Mouse (Mus musculus) ES-E14 (cell line): ENCODE data around the gene Dr1. TPM values are rescaled to one million over a fixed set of nuclear protein-coding genes. Genes with fewer than 3 reads are reported as not detected.
"Not testable (repeated sequence)": the region's sequence is repeated elsewhere in the genome, so short reads cannot be mapped to it uniquely, and the experiment has no call there.

Source experiments
- DNase-seq: peaks from one replicate; pipeline ENCODE4 v3.0.0-alpha.2; 2013; ENCODE audit warnings: low read depth, low spot score
- H3K27ac ChIP-seq: 2 replicates; pipeline ENCODE4 v1.5.1; 2012; ENCODE audit warnings: low read depth, mild to moderate bottlenecking, low read length, moderate library complexity, mixed read lengths; ENCODE audit not compliant: poor library complexity, insufficient read depth, severe bottlenecking
- H3K36me3 ChIP-seq: 2 replicates; pipeline ENCODE4 v1.6.1; 2012; ENCODE audit warnings: mild to moderate bottlenecking, low read length, moderate library complexity, mixed read lengths; ENCODE audit not compliant: control insufficient read depth, poor library complexity, insufficient read depth, severe bottlenecking
- H3K4me1 ChIP-seq, 2 experiments: fragments of 150-350 bp in 1 of 2; sonication (generic) in 1 of 2; 2 replicates each; pipeline ENCODE4 v1.6.1; 2012; ENCODE audit warnings: low read length in 2 of 2, mild to moderate bottlenecking in 1 of 2, mixed read lengths in 1 of 2; ENCODE audit not compliant: control insufficient read depth in 2 of 2, insufficient read depth in 2 of 2, poor library complexity in 1 of 2
- H3K4me3 ChIP-seq, 2 experiments: fragments of 150-350 bp in 1 of 2; sonication (generic) in 1 of 2; 2 replicates each; pipeline ENCODE4 v1.5.1; 2012; ENCODE audit warnings: low read length in 2 of 2, low read depth in 1 of 2, mild to moderate bottlenecking in 1 of 2, mixed read lengths in 1 of 2; ENCODE audit not compliant: insufficient read depth in 1 of 2, poor library complexity in 1 of 2, severe bottlenecking in 1 of 2
- H3K9ac ChIP-seq: 2 replicates; pipeline ENCODE4 v1.6.1; 2012; ENCODE audit warnings: low read depth, mild to moderate bottlenecking, low read length, mixed read lengths; ENCODE audit not compliant: poor library complexity, insufficient read depth, severe bottlenecking
- H3K9me3 ChIP-seq: fragments of 150-350 bp; sonication (generic); 2 replicates; pipeline ENCODE4 v1.6.1; 2012; ENCODE audit warnings: low read depth, mild to moderate bottlenecking, low read length; ENCODE audit not compliant: control insufficient read depth, insufficient read depth
- CHD2 ChIP-seq: IDR thresholded peaks from 2 replicates; pipeline ENCODE4 v1.6.1; 2014; ENCODE audit warnings: mild to moderate bottlenecking, low read depth, low read length, inconsistent platforms
- HCFC1 ChIP-seq: IDR thresholded peaks from 2 replicates; pipeline ENCODE4 v1.6.1; 2012; ENCODE audit warnings: low read length, inconsistent platforms, borderline replicate concordance; ENCODE audit not compliant: insufficient read depth
- MAFK ChIP-seq: IDR thresholded peaks from 2 replicates; pipeline ENCODE4 v1.6.1; 2014; ENCODE audit warnings: mild to moderate bottlenecking, low read depth, low read length, inconsistent platforms; ENCODE audit not compliant: insufficient read depth
- ZC3H11A ChIP-seq: IDR thresholded peaks from 2 replicates; pipeline ENCODE4 v1.6.1; 2012; ENCODE audit warnings: low read depth, mild to moderate bottlenecking, inconsistent platforms, low read length, borderline replicate concordance
- ZNF384 ChIP-seq: IDR thresholded peaks from 2 replicates; pipeline ENCODE4 v1.6.1; 2012; ENCODE audit warnings: low read depth, low read length, inconsistent platforms
- in situ Hi-C, 2 experiments: fragments of 600-800 bp; cut with MboI; formaldehyde crosslinking; loops; one replicate each; pipeline ENCODE4 v1.15.1; 2025; ENCODE audit warnings: low sequenced_read_pairs in 2 of 2, inconsistent platforms in 1 of 2; ENCODE audit not compliant: unreplicated experiment in 2 of 2
- total RNA-seq: library from RNA; depleted of rRNA; stranded (reverse); fragments of 300-350 nt; gene quantifications from 2 replicates; pipeline ENCODE4 v1.2.3, GENCODE M21; 2012

The Dr1 gene
- total RNA-seq, 1 experiment = 22.8 TPM

GRCm38 (mm10) chr5:108255259-108255658, 13.4 kb upstream of the Dr1 start:
- H3K4me1 ChIP-seq = no peaks in the 10 kb centered on the region
- in situ Hi-C loops = no loop called here
- no peak overlapping the region for H3K9ac ChIP-seq
- DNase-seq = no peak
- H3K9me3 ChIP-seq = no peaks in the 10 kb centered on the region
- TF ChIP-seq HCFC1 (no peak), ZC3H11A (no peak), MAFK (no peak), CHD2 (no peak), ZNF384 (no peak)
- H3K4me3 ChIP-seq = no peak overlapping the region
- no peak overlapping the region for H3K27ac ChIP-seq
- no peaks in the 10 kb centered on the region for H3K36me3 ChIP-seq

DNA sequence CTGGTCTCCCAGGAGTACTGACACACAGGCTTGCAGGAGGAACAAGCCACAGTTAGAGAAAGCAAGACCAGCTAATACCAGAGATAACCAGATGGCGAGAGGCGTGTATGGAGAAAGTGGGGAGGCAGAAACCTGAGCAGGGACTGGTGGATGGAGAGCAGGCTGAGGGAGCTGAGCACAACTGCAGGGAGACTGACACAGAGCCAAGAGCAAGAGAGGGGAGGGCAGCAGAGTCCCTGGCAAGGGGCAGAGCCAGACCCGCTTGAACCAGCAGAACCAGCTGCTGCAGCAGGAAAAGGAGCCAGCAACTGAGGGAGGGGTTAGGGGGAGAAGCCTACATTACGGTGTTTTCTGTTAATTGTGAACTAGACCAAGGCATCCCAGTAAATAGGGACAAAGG, 6.0 kb upstream of the Dr1 start:
- in situ Hi-C loops = no loop called here
- H3K36me3 ChIP-seq = no peaks in the 10 kb centered on the region
- 0 out of 2 replicates have a peak overlapping the region, but pooled peaks have one; percentile 14 for H3K9ac ChIP-seq
- DNase-seq = peak; percentile 47
- H3K27ac ChIP-seq = no peak overlapping the region
- peaks cover 0 to 2% of the 10 kb centered on the region in 2 experiments; a peak in 1 of 4 replicates for H3K4me1 ChIP-seq
- no peak for TF ChIP-seq MAFK
- no peak for TF ChIP-seq CHD2
- no peak for TF ChIP-seq ZNF384
- no peak for TF ChIP-seq HCFC1
- no peak for TF ChIP-seq ZC3H11A
- peak overlapping the region in 1 of 2 experiments; percentile 64; a peak in 2 of 4 replicates for H3K4me3 ChIP-seq
- H3K9me3 ChIP-seq = no peaks in the 10 kb centered on the region

DNA sequence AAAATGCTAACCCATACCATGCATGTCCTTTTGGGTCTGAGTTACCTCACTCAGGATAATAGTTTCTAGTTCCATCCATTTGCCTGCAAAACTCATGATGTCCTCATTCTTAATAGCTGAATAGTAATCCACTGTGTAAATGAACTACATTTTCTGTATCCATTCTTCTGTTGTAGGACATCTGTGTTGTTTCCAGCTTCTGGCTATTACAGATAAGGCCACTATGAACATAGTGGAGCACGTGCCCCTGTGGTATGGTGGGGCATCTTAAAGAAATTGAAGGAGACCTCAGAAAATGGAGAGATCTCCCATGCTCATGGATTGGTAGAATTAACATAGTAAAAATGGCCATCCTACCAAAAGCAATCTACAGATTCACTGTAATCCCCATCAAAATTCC, 4.9 kb upstream of the Dr1 start:
- H3K36me3 ChIP-seq, H3K4me1 ChIP-seq, DNase-seq, H3K27ac ChIP-seq, H3K4me3 ChIP-seq, H3K9ac ChIP-seq, in situ Hi-C loops, H3K9me3 ChIP-seq: not testable (repeated sequence)

DNA sequence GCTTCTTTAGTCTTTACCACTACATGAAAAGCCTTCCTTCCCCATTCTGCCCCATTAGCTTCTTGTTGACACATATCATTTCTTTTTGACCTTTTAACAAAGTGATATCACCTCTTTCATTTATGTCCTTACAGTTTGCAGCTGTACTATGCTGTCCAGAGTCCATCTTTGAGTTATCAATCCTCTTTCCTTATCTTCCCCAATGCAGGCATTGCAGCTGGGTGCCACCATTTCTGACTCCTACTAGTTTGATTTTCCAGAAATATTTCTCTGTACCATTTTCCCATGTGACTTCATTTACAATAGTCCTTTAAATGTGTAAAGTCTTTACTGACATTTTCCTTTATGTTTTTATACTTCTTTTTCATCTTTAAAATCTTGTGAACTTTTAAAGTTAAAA, 1.7 kb upstream of the Dr1 start:
- DNase-seq = no peak
- in situ Hi-C loops = no loop called here
- H3K9me3 ChIP-seq = no peaks in the 10 kb centered on the region

DNA sequence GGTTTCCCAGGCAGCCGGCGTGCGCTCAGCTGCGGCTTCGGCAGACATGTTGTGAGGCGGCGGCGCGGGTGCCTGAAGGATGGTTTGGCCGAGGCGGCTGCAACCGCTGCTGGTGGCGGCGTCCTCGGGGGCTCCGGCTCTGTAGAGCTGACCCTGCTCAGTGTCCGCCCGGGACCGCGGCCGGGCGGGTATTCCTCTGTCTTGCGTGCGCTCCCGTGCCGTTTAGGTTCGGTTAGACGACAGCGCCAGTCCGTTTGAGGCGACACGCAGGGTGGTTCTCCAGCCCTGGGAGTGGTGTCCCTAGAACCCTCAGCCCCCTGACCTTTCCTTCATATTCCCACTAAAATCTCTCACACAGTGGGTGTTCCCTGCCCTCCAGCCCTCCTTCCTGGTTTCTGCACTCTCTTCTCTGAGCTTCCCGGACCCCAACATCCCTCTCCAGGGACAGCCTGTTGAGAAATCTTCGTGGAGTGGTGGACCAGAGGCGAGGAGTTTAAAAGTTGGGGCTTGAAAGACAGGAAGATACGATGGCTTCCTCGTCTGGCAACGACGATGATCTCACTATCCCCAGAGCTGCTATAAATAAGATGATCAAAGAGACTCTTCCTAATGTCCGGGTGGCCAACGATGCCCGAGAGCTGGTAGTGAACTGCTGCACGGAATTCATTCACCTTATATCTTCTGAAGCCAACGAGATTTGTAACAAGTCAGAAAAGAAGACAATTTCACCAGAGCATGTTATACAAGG, 540 bp downstream of the Dr1 start:
- in situ Hi-C loops = no loop called here
- DNase-seq = no peak
- 0 out of 4 replicates have a peak, but pooled peaks cover 0 to 2% of the 10 kb centered on the region in 2 experiments for H3K4me1 ChIP-seq
- H3K36me3 ChIP-seq = no peaks in the 10 kb centered on the region; the same call in 1 of the 2 replicates
- H3K9me3 ChIP-seq = no peaks in the 10 kb centered on the region
- H3K27ac ChIP-seq = peak overlapping the region; percentile 1; the same call in 1 of the 2 replicates
- H3K9ac ChIP-seq = peak overlapping the region; percentile 93
- TF ChIP-seq ZNF384 = no peak
- no peak for TF ChIP-seq CHD2
- no peak for TF ChIP-seq MAFK
- TF ChIP-seq ZC3H11A = no peak
- peak overlapping the region; percentile 82 to 100 for H3K4me3 ChIP-seq

More for the DNA sequence above, 1.7 kb upstream of the Dr1 start:
- Histone ChIP-seq H3K9ac (no peak overlapping the region), H3K4me1 (peaks cover 2% of the 10 kb centered on the region in 2 experiments; a peak in 1 of 4 replicates), H3K27ac (no peak overlapping the region), H3K36me3 (no peaks in the 10 kb centered on the region), H3K4me3 (no peak overlapping the region)
- TF ChIP-seq CHD2 = no peak
- TF ChIP-seq HCFC1 = no peak
- no peak for TF ChIP-seq ZC3H11A
- TF ChIP-seq ZNF384 = no peak
- no peak for TF ChIP-seq MAFK
